Mouse (Mus musculus): ENCODE results near the gene Surf4. TPM values are rescaled to one million over a fixed set of nuclear protein-coding genes. Genes with fewer than 3 reads are reported as not detected.

Surf4 gene
- polyA plus RNA-seq (2012; rRNA removed), result 328 and 351 TPM in 2 replicates

DNA sequence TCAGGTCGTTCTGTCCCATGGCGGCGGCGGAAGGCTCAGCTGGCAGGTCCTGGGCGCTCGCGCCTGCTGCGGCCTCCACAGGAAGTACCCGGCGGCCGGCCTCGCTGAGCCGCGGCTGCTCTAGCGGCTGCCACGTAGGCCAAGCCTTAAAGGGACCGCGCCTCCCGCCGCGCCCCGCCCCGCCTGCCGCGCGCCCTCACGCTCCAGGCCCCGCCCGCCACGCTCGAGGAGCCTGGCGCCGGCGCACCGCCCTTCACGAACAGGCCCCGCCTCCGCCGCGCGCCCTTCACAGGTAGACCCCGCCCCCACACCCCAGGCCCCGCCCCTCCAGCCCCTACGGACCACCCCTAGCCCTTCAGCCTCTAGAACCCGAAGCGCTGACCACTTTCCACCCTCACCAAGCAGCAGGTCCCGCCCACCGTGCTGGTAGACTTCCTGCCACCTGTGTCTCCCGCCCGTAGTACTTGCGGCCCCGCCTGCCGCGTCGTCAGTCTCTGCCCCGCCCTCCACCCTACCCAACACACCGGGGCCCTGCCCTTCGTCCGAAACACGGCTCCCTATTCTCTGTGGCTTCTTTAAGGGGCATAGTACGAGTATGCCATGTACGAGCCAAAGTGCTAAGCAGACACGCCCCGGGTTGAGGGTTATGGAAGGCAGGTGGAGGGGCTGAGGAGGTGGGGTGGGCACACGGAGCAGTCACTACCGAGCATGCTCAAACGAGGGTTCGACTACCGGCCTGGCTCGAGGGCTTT, at the start of gene Surf4, which contains the start of gene Stkld1:
Gene Surf4 (minus strand): TSS at position 625 of the 752 bp plus-strand sequence.
Gene Stkld1 (plus strand): TSS at position 744 of the 752 bp plus-strand sequence.

DNA sequence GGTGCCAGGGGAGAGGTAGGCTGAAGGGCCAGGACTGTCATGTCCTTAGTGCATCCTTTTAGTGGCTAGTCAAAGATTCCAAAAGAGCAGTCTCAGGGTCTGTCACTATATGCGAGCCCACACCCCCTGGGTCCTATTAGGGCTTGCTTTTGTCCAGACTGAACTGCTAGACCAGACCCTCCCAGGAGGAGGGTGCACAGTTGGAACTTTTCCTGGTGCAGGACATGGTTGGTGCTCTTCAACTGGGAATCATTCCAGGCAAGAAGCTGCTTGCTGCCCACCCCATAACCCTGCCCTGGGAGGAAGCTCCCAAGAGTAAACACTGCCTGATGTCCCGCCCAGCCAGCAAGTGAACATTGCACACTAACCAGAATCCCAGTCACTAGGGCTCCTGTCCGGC, 39.4 kb upstream of the Surf4 start, which contains the start of gene Adamts13:
Gene Adamts13 (plus strand): TSS at position 301 of the 400 bp plus-strand sequence.

DNA sequence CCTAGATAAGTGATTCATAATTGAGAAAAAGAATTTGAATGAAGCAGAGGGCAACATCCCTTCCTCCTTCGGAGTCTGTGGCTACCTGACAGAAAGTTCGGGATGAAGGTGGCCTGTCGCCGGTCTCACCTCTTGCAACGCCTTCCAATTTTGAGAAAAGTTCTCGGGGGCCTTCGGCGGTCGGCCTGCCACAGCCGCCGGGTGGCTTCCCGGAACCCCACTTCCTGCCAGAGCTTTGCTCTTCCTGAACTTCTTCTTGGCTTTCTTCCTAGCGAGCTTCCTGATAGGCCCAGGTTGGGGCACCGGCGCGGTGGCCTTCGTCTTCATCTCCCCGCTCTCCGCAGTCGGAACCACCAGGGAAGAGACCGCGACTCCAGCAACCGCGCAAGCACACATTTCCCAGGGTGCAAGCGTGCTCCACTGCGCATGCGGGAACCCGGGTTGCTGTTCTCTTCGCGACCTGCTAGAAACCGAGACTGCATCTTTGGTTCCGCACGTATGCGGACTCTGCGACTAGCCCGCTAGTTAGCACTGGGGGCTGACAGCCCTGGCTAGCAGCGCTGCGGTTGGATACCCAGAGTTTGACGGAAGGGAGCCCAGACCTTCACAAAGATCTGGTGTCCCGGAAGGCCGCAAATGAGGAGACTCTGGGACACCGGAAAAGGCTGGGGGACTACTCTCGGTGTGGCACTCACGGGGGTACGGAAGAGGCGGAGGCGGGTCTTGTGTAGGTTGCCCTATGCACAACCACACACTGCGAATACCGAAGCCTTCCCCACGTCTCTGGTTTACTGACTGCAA, 30.4 kb upstream of the Surf4 start, which contains the start of gene Rexo4:
Gene Rexo4 (minus strand): TSS at position 464 of the 801 bp plus-strand sequence.

DNA sequence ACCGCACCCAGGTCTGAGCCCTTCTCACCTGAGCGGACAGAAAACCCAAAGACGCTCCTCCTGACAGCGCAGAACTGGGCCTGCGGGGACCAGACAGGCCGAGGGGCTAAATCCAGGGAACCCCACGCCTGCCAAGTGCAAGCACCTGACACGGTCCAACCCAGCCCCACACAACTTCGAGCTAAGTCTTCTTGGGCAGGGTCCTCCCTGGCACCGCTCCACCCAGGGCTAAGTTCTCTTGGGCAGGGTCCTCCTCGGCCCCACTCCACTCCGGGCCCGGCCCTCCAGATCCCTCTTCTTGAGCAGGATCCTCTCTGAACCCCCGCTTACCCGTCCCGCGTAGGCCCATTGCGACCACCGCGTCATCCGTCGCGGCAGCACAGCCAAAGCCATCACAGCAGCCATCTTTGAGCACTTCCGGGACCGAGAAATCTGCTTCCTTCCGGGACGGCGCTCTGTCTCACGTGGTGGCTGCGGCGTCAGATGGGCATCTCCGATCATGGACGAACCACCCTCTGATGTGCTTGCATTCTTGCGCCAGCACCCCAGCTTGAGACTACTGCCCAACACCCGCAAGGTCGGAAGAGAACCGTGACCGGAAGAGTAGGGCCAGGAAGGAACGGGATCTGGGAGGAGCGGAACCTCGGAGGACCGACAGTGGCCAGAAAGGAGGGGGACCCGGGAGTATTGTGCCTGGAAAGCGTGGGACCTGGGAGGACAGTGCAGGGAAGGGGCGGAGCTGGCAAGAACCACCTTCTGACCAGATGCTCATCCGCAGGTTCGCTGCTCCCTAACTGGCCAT, 17.6 kb downstream of the Surf4 start, which contains the start of the genes Surf2 and Surf1:
Gene Surf2 (plus strand): TSS at position 441 of the 802 bp plus-strand sequence.
Gene Surf1 (minus strand): TSS at position 604 of the 802 bp plus-strand sequence.

DNA sequence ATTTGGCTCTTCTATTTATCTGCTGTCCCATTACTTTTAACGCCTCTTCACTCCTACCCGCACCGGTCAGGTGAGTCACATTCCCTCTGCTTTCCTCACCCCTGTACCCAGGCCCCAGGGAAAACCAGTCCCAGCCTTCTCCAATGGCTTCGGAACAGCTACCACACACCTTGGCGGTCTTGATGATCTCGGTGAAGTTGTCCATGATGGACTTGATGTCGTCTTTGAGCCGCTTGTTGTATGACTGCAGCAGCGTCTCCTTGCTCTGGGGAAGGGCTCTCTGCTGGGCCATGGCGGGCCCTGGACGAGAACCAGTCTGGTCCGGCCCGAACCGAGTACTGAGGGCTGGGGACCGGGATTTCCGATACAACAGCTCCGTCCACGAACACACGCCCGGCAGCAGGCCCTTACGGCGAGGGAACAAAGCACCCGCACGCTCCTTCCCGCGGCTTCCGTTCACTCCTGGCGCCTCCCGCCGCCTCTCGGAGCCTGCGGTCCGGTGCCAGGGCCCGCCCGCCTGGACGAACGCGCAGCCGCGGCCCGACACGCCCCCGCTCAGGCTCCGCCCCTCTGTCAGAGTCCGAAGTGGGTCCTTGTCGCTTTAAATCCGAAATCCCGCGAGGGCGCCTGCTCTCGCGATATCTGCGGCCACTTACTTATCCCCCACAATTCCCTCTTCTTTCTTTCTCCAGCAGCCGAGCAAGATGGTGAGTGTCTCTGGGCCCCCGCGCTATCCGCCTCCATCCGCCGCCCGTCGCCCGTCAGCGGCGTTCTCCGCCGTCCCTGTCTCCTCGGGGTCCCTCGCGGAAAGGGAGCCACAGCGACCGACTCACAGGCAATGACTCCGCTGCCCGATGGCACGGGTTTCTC, 23.4 kb downstream of the Surf4 start, which contains the start of the genes Med22 and Rpl7a:
Gene Med22 (minus strand): TSS at position 554 of the 870 bp plus-strand sequence.
Gene Rpl7a (plus strand): TSS at position 641 of the 870 bp plus-strand sequence.

DNA sequence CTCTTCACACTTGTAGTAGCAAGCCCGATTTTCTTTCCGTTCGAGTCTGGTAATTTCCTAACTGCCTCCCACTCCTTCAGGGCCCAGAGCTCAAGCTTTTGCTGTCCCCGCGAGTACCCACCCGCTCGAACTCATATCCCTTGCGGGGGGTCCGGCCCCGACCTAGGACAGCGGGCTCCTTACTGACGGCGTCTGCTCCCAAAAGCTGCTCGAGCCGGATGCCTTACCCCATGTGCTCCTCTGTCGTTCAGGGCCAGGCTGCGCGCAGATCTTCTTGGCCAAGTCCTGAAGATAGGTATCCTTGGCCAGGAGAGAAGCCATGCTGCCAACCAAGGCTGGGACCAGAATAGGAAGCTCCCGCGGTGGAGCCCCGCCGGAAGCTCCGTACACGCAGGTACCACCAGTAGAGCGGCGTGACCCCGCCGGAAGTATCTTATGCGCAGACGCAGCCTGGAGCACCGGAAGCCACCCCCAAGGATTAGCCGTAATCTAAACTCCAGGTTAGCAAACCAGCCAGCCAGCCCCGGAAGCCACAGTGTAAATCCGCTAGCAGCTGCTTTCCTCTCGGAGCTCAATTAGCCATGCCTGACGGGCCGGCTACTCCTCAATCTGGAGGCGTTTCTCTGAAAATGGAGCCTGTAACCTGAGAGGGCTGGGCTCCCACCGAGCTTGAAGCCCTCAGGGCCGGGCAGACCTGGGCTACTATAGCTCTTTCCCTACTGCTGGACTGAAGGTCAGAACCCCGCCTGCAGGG, 31.1 kb downstream of the Surf4 start, which contains the start of gene Surf6:
Gene Surf6 (minus strand): TSS at position 413 of the 754 bp plus-strand sequence.

Other genes starting within 250 kb of the Surf4 start
- gene Abo, start 68.9 kb downstream of the Surf4 start, polyA plus RNA-seq (2012; rRNA removed), result 8.0 and 11.1 TPM in 2 replicates
- gene Surf6, start 31.0 kb downstream of the Surf4 start, polyA plus RNA-seq (2012; rRNA removed), result 9.8 and 12.0 TPM in 2 replicates
- gene Med22, start 23.3 kb downstream of the Surf4 start, polyA plus RNA-seq (2012; rRNA removed), result 28.2 and 31.3 TPM in 2 replicates
- 592 and 833 TPM in 2 replicates for gene Rpl7a, start 23.2 kb downstream of the Surf4 start, polyA plus RNA-seq (2012; rRNA removed)
- 14.6 and 17.4 TPM in 2 replicates for gene Surf2, start 17.6 kb downstream of the Surf4 start, polyA plus RNA-seq (2012; rRNA removed)
- 72.4 and 73.6 TPM in 2 replicates for gene Surf1, start 17.4 kb downstream of the Surf4 start, polyA plus RNA-seq (2012; rRNA removed)
- gene Stkld1, start 119 bp upstream of the Surf4 start, polyA plus RNA-seq (2012; rRNA removed), result not detected in 2 replicates
- gene Rexo4, start 30.5 kb upstream of the Surf4 start, polyA plus RNA-seq (2012; rRNA removed), result 14.1 and 14.4 TPM in 2 replicates
- gene Adamts13, start 39.5 kb upstream of the Surf4 start, polyA plus RNA-seq (2012; rRNA removed), result 0.88 and 1.7 TPM in 2 replicates
- 65.8 and 67.4 TPM in 2 replicates for gene Cacfd1, start 76.0 kb upstream of the Surf4 start, polyA plus RNA-seq (2012; rRNA removed)
- gene Slc2a6, start 94.1 kb upstream of the Surf4 start, polyA plus RNA-seq (2012; rRNA removed), result 5.1 and 7.4 TPM in 2 replicates
- gene Mymk, start 138.3 kb upstream of the Surf4 start, polyA plus RNA-seq (2012; rRNA removed), result 0.15 TPM in 1 of 2 replicates, not detected in the other
- 2.7 and 2.9 TPM in 2 replicates for gene Adamtsl2, start 145.5 kb upstream of the Surf4 start, polyA plus RNA-seq (2012; rRNA removed)
- 0.10 and 0.35 TPM in 2 replicates for gene Fam163b, start 208.6 kb upstream of the Surf4 start, polyA plus RNA-seq (2012; rRNA removed)
- 4.7 and 7.2 TPM in 2 replicates for gene Dbh, start 231.3 kb upstream of the Surf4 start, polyA plus RNA-seq (2012; rRNA removed)